Mouse (Mus musculus) kidney, embryonic 16.5 days (tissue): Measurements from ENCODE around the gene Slc22a12. TPM values are rescaled to one million over a fixed set of nuclear protein-coding genes. Genes with fewer than 3 reads are reported as not detected.
A peak's percentile ranks its signal among the peaks of the same experiment; 100 is the strongest.

Experiments used
- ATAC-seq: fragments of 200-750 bp; cut with Nextera tagmentation; 2 replicates; pipeline ENCODE4 v1.8.0; 2017; ENCODE audit warnings: moderate TSS enrichment; ENCODE audit not compliant: low FRiP score, low TSS enrichment
- H3K27ac ChIP-seq: fragments of 300-500 bp; sonication (generic); 2 replicates; pipeline ENCODE4 v1.5.1; 2014; ENCODE audit warnings: low read length
- H3K27me3 ChIP-seq: fragments of 300-500 bp; sonication (generic); 2 replicates; pipeline ENCODE4 v1.6.1; 2014; ENCODE audit warnings: low read length, control low read depth, mixed read lengths; ENCODE audit not compliant: insufficient read depth
- H3K36me3 ChIP-seq: fragments of 300-500 bp; sonication (generic); 2 replicates; pipeline ENCODE4 v1.6.1; 2014; ENCODE audit warnings: low read length, control low read depth, mixed read lengths; ENCODE audit not compliant: insufficient read depth
- H3K4me1 ChIP-seq: fragments of 300-500 bp; sonication (generic); 2 replicates; pipeline ENCODE4 v1.6.1; 2014; ENCODE audit warnings: low read length, control low read depth, mixed read lengths; ENCODE audit not compliant: insufficient read depth
- H3K4me2 ChIP-seq: fragments of 300-500 bp; sonication (generic); replicated peaks from 2 replicates; pipeline ENCODE4 v1.6.1; 2014; ENCODE audit warnings: low read depth, low read length
- H3K4me3 ChIP-seq: fragments of 300-500 bp; sonication (generic); 2 replicates; pipeline ENCODE4 v1.5.1; 2014; ENCODE audit warnings: mild to moderate bottlenecking, low read length
- H3K9ac ChIP-seq: fragments of 300-500 bp; sonication (generic); replicated peaks from 2 replicates; pipeline ENCODE4 v1.6.1; 2014; ENCODE audit warnings: low read length
- H3K9me3 ChIP-seq: fragments of 300-500 bp; sonication (generic); 2 replicates; pipeline ENCODE4 v1.6.1; 2016; ENCODE audit warnings: low read length, control low read depth
- WGBS: fragments of 180-500 bp; shearing (Covaris S2); extraction: QIAGEN DNeasy Blood & Tissue Kit; methylation state at CpG from one replicate; pipeline ENCODE4 v1.1.7; 2014; 5-methylcytosine and 5-hydroxymethylcytosine counted together
- polyA plus RNA-seq: library from polyadenylated mRNA; unstranded; fragments of >200 nt; fragmentation: Nextera tagmentation; extraction: Ambion mirVana; gene quantifications from 2 replicates; pipeline ENCODE4 v1.2.1, GENCODE M21; 2015

Gene Slc22a12
- polyA plus RNA-seq, 1 experiment from 2014 or later = 27.4 TPM

GRCm38 (mm10) chr19:6553174-6553573, 10.3 kb upstream of the Slc22a12 start:
- Histone ChIP-seq H3K4me3 (no peak overlapping the region), H3K27me3 (no peaks in the 10 kb centered on the region), H3K4me2 (no peak overlapping the region), H3K9me3 (no peaks in the 10 kb centered on the region), H3K36me3 (no peaks in the 10 kb centered on the region), H3K27ac (no peak overlapping the region), H3K4me1 (0 out of 2 replicates have a peak, but pooled peaks cover 4% of the 10 kb centered on the region), H3K9ac (no peak overlapping the region)
- WGBS = 74% methylated on average over 5 of the region's 5 CpGs
- no peak for ATAC-seq

- Histone ChIP-seq H3K9me3 (no peaks in the 10 kb centered on the region), H3K4me3 (no peak overlapping the region), H3K4me1 (0 out of 2 replicates have a peak, but pooled peaks cover 4% of the 10 kb centered on the region), H3K36me3 (no peaks in the 10 kb centered on the region), H3K9ac (no peak overlapping the region), H3K4me2 (no peak overlapping the region), H3K27ac (no peak overlapping the region), H3K27me3 (no peaks in the 10 kb centered on the region)
- 0 out of 2 replicates have a peak, but pooled peaks have one; percentile 39 for ATAC-seq
- 76% methylated on average over 4 of the region's 4 CpGs for WGBS
These were observed 9.6 kb upstream of the Slc22a12 start for GRCm38 (mm10) chr19:6552302-6553028.

GRCm38 (mm10) chr19:6551215-6551614, 8.4 kb upstream of the Slc22a12 start:
- no peak overlapping the region for H3K4me2 ChIP-seq
- ATAC-seq = no peak
- H3K27me3 ChIP-seq = no peaks in the 10 kb centered on the region
- 0 out of 2 replicates have a peak, but pooled peaks cover 4% of the 10 kb centered on the region for H3K4me1 ChIP-seq
- H3K36me3 ChIP-seq = no peaks in the 10 kb centered on the region
- 57% methylated on average over 4 of the region's 4 CpGs for WGBS
- no peak overlapping the region for H3K27ac ChIP-seq
- no peak overlapping the region for H3K9ac ChIP-seq
- H3K9me3 ChIP-seq = no peaks in the 10 kb centered on the region
- H3K4me3 ChIP-seq = no peak overlapping the region

GRCm38 (mm10) chr19:6549566-6549965, 6.7 kb upstream of the Slc22a12 start:
- 0 out of 2 replicates have a peak, but pooled peaks cover 4% of the 10 kb centered on the region for H3K4me1 ChIP-seq
- no peak overlapping the region for H3K4me2 ChIP-seq
- H3K9me3 ChIP-seq = no peaks in the 10 kb centered on the region
- WGBS = 76% methylated on average over 11 of the region's 11 CpGs
- H3K36me3 ChIP-seq = no peaks in the 10 kb centered on the region
- H3K4me3 ChIP-seq = no peak overlapping the region
- no peak for ATAC-seq
- H3K27me3 ChIP-seq = no peaks in the 10 kb centered on the region
- H3K27ac ChIP-seq = peak overlapping the region; percentile 39
- H3K9ac ChIP-seq = no peak overlapping the region

GRCm38 (mm10) chr19:6548431-6549410, 5.9 kb upstream of the Slc22a12 start:
- ATAC-seq = peak; percentile 87
- Histone ChIP-seq H3K36me3 (no peaks in the 10 kb centered on the region), H3K4me3 (no peak overlapping the region), H3K9ac (no peak overlapping the region), H3K27me3 (no peaks in the 10 kb centered on the region), H3K27ac (peak overlapping the region; percentile 69), H3K9me3 (no peaks in the 10 kb centered on the region), H3K4me1 (0 out of 2 replicates have a peak, but pooled peaks cover 2% of the 10 kb centered on the region), H3K4me2 (no peak overlapping the region)
- 62% methylated on average over 16 of the region's 16 CpGs for WGBS

- WGBS = 82% methylated on average over 5 of the region's 5 CpGs
- no peaks in the 10 kb centered on the region for H3K4me1 ChIP-seq
- no peak overlapping the region for H3K9ac ChIP-seq
- peak overlapping the region; percentile 69 for H3K27ac ChIP-seq
- H3K4me3 ChIP-seq = no peak overlapping the region
- no peaks in the 10 kb centered on the region for H3K27me3 ChIP-seq
- ATAC-seq = no peak
- H3K9me3 ChIP-seq = no peaks in the 10 kb centered on the region
- H3K36me3 ChIP-seq = no peaks in the 10 kb centered on the region
- no peak overlapping the region for H3K4me2 ChIP-seq
These were observed 5.0 kb upstream of the Slc22a12 start for GRCm38 (mm10) chr19:6547801-6548200.

- no peak overlapping the region for H3K4me3 ChIP-seq
- H3K36me3 ChIP-seq = no peaks in the 10 kb centered on the region
- no peak for ATAC-seq
- 69% methylated on average over 1 of the region's 1 CpGs for WGBS
- H3K27ac ChIP-seq = no peak overlapping the region
- no peak overlapping the region for H3K4me2 ChIP-seq
- H3K9ac ChIP-seq = no peak overlapping the region
- H3K4me1 ChIP-seq = no peaks in the 10 kb centered on the region
- H3K9me3 ChIP-seq = no peaks in the 10 kb centered on the region
- H3K27me3 ChIP-seq = no peaks in the 10 kb centered on the region
These were observed 3.3 kb upstream of the Slc22a12 start for GRCm38 (mm10) chr19:6546096-6546495.

GRCm38 (mm10) chr19:6545481-6545880, 2.6 kb upstream of the Slc22a12 start:
- ATAC-seq = no peak
- Histone ChIP-seq H3K36me3 (no peaks in the 10 kb centered on the region), H3K9ac (no peak overlapping the region), H3K4me2 (no peak overlapping the region), H3K4me3 (no peak overlapping the region), H3K4me1 (no peaks in the 10 kb centered on the region), H3K27me3 (no peaks in the 10 kb centered on the region), H3K9me3 (no peaks in the 10 kb centered on the region), H3K27ac (no peak overlapping the region)
- 89% methylated on average over 5 of the region's 5 CpGs for WGBS

GRCm38 (mm10) chr19:6544712-6545111, 1.9 kb upstream of the Slc22a12 start:
- no peak for ATAC-seq
- no peak overlapping the region for H3K4me2 ChIP-seq
- H3K27me3 ChIP-seq = no peaks in the 10 kb centered on the region
- 86% methylated on average over 13 of the region's 13 CpGs for WGBS
- no peak overlapping the region for H3K4me3 ChIP-seq
- no peaks in the 10 kb centered on the region for H3K36me3 ChIP-seq
- no peak overlapping the region for H3K27ac ChIP-seq
- H3K4me1 ChIP-seq = no peaks in the 10 kb centered on the region
- H3K9ac ChIP-seq = no peak overlapping the region
- H3K9me3 ChIP-seq = no peaks in the 10 kb centered on the region
